11 mouse cellular contexts compared by ENCODE assay signal in the genomic region with DNA sequence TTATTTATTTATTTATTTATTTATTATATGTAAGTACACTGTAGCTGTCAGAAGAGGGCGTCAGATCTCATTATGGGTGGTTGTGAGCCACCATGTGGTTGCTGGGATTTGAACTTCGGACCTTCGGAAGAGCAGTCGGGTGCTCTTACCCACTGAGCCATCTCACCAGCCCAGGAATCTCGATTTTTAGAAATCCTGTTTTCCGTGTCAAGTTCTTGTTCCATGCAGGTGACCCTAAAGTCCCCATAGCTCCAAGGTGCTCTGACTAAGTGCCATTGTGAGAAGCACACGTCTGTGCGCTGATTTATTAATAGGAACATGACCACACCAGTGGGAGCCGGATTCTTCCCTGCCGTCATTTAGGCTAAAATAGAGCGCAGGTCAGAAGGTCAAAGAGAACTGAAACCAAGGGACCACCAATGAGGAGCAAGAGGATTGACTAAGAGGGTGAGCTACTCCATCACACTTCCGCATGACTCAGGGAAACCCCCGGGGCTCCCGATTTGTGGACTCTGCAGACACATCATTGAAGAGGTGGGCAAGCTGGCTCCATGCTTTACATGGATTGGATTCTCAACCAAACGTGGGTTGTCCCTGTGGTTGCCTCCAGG. TPM values are rescaled to one million over a fixed set of nuclear protein-coding genes. Genes with fewer than 3 reads are reported as not detected.
DNase-seq lines count a peak whose midpoint lies in the region; ATAC-seq and TF ChIP-seq lines count a peak whose summit lies in the region.
"Had no signal": no experiment of that assay in that cellular context is flagged by ENCODE, and none has a peak within 500 bp of the region (broad histone marks: within the 10 kb centered on the region; RNA-seq: fewer than 3 reads in every experiment).

No protein-coding gene starts in this region.

- peaks cover 2% of the 10 kb centered on the region for H3K4me1 ChIP-seq in liver, adult 2 months (ENCODE audit: control insufficient read depth, insufficient read depth, low read length)
- peaks cover 3% of the 10 kb centered on the region; the same call in 1 of the 2 replicates for H3K4me1 ChIP-seq in liver, embryonic 11.5 days (replicated peaks; ENCODE audit: control insufficient read depth, insufficient read depth, low read length)

- no peaks in the 10 kb centered on the region for H3K36me3 ChIP-seq in liver, adult 2 months (ENCODE audit: control insufficient read depth, insufficient read depth, low read length)
- H3K36me3 ChIP-seq in liver, embryonic 11.5 days (ENCODE audit: control insufficient read depth, insufficient read depth, low read length): no peaks in the 10 kb centered on the region
- H3K36me3 ChIP-seq: lung, embryonic 15.5 days; neural tube, embryonic 12.5 days had no signal

- intact Hi-C loops in heart, postnatal 36 days (cut with DNase I): no loop called here

- no peak for TF ChIP-seq POLR2A in liver, adult 2 months (IDR thresholded peaks at IDR 0.05; ENCODE audit: extremely low read depth, insufficient read depth, low read length)
- no peak for TF ChIP-seq POLR2A in brain, embryonic 14.5 days (IDR thresholded peaks at IDR 0.05; ENCODE audit: borderline replicate concordance, extremely low read depth, insufficient read depth, insufficient read length, poor library complexity, severe bottlenecking)

- no peaks in the 10 kb centered on the region for H3K9me3 ChIP-seq in liver, embryonic 11.5 days (ENCODE audit: control insufficient read depth, low read length)
- H3K9me3 ChIP-seq: lung, embryonic 15.5 days; neural tube, embryonic 12.5 days had no signal

- ATAC-seq in liver, embryonic 11.5 days (replicated peaks; ENCODE audit: low FRiP score): no peak
- peak; percentile 42 for ATAC-seq in neutrophil, adult 5-6 weeks (ENCODE audit: extremely low read depth, insufficient number of reproducible peaks, low FRiP score, poor library complexity, severe bottlenecking)

- H3K27ac ChIP-seq in liver, adult 2 months (replicated peaks; ENCODE audit: insufficient read depth, low read depth, low read length): no peak overlapping the region
- no peak overlapping the region for H3K27ac ChIP-seq in liver, embryonic 11.5 days (ENCODE audit: low read depth, low read length)
- H3K27ac ChIP-seq: lung, embryonic 15.5 days; neural tube, embryonic 12.5 days had no signal

- no peak overlapping the region for H3K4me2 ChIP-seq in liver, embryonic 11.5 days
- H3K4me2 ChIP-seq: lung, embryonic 15.5 days; neural tube, embryonic 12.5 days had no signal

- H3K9ac ChIP-seq in liver, adult 2 months (ENCODE audit: low read depth, low read length): no peak overlapping the region
- no peak overlapping the region for H3K9ac ChIP-seq in liver, embryonic 11.5 days (ENCODE audit: low read depth, low read length)
- H3K9ac ChIP-seq: lung, embryonic 15.5 days; neural tube, embryonic 12.5 days had no signal

- peak; percentile 42 for DNase-seq in liver, adult 2 months (ENCODE audit: extremely low read depth, low read depth, low spot score)
- no peak for DNase-seq in liver, embryonic 11.5 days (ENCODE audit: low spot score)
- DNase-seq in brain, embryonic 14.5 days (ENCODE audit: low read depth): peak; percentile 1
- DNase-seq in heart, postnatal 36 days: peak; percentile 16 to 26
- DNase-seq in right cerebral cortex, postnatal 14 days: no peak
- no peak for DNase-seq in neural tube, embryonic 10.5 days (ENCODE audit: extremely low spot score, low spot score)
- DNase-seq: cerebellum, postnatal 25 days had no signal

- no peak for TF ChIP-seq CTCF in liver, adult 2 months (IDR thresholded peaks at IDR 0.05; ENCODE audit: low read depth, low read length)
- no peak for TF ChIP-seq CTCF in brain, embryonic 14.5 days (IDR thresholded peaks at IDR 0.05; ENCODE audit: borderline replicate concordance, extremely low read depth, insufficient read depth, insufficient read length)

- H3K79me2 ChIP-seq in liver, adult 2 months (ENCODE audit: control insufficient read depth, insufficient read depth, low read length): no peaks in the 10 kb centered on the region

- 85% methylated on average over 15 of the region's 15 CpGs for WGBS in liver, adult 2 months
- WGBS in liver, embryonic 11.5 days: 74% methylated on average over 15 of the region's 15 CpGs

- no peak overlapping the region for H3K4me3 ChIP-seq in liver, adult 2 months (ENCODE audit: insufficient read depth, low read depth, low read length)
- no peak overlapping the region for H3K4me3 ChIP-seq in liver, embryonic 11.5 days (ENCODE audit: low read depth, low read length)
- H3K4me3 ChIP-seq: erythroblast, embryonic 14.5 days; lung, embryonic 15.5 days; neural tube, embryonic 12.5 days had no signal

- no peaks in the 10 kb centered on the region for H3K27me3 ChIP-seq in liver, adult 2 months (ENCODE audit: control insufficient read depth, insufficient read depth, low read length)
- no peaks in the 10 kb centered on the region for H3K27me3 ChIP-seq in liver, embryonic 11.5 days (replicated peaks; ENCODE audit: control insufficient read depth, insufficient read depth, low read length)
- H3K27me3 ChIP-seq: lung, embryonic 15.5 days; neural tube, embryonic 12.5 days had no signal

RNA-seq across cellular contexts. Expression of a gene that starts 4.5 kb away (rescaled TPM):
- total RNA-seq in liver, adult 2 months (2014; rRNA removed): 7.8 and 9.2 TPM in 2 replicates
- 2.6 and 2.8 TPM in 2 replicates for polyA plus RNA-seq in liver, adult 2 months (2012; rRNA removed)
- polyA plus RNA-seq in liver, embryonic 11.5 days (2014; fragmentation: Nextera tagmentation; extraction: Ambion mirVana): 28.2 and 30.6 TPM in 2 replicates
- 27.1 and 31.4 TPM in 2 replicates for polyA plus RNA-seq in brain, embryonic 14.5 days (2012; rRNA removed)
- total RNA-seq in heart, postnatal 36 days (2021): 10 to 100 TPM; 40.5 to 43.2 TPM
- total RNA-seq in neutrophil, adult 5-6 weeks (2017): 756 and 768 TPM in 2 replicates

RNA-seq across cellular contexts. Expression of a gene that starts 30.4 kb away (rescaled TPM):
- 3.0 and 4.6 TPM in 2 replicates for total RNA-seq in liver, adult 2 months (2014; rRNA removed)
- 1.6 and 2.7 TPM in 2 replicates for polyA plus RNA-seq in liver, adult 2 months (2012; rRNA removed)
- 1.0 and 1.4 TPM in 2 replicates for polyA plus RNA-seq in liver, embryonic 11.5 days (2014; fragmentation: Nextera tagmentation; extraction: Ambion mirVana)
- polyA plus RNA-seq in brain, embryonic 14.5 days (2012; rRNA removed): 31.2 and 37.1 TPM in 2 replicates
- 1 to 10 TPM; 5.5 to 5.7 TPM for total RNA-seq in heart, postnatal 36 days (2021)
- 10.8 TPM in 2 replicates for total RNA-seq in neutrophil, adult 5-6 weeks (2017)

Comparison
In these comparisons a context has a peak if more than half of its experiments do, and no peak if none do; other contexts are left out.
1. DNase-seq: peak in liver, adult 2 months (single experiment), brain, embryonic 14.5 days (single experiment) and heart, postnatal 36 days (2 of 2); none in liver, embryonic 11.5 days (single experiment), right cerebral cortex, postnatal 14 days (single experiment) and neural tube, embryonic 10.5 days (single experiment).
2. RNA of a gene that starts 4.5 kb away (total RNA-seq): 756 to 768 TPM in neutrophil, adult 5-6 weeks; 40.5 to 43.2 TPM in heart, postnatal 36 days and 7.8 to 9.2 TPM in liver, adult 2 months; every median in the first group is over 10 times any median in the second.